Mouse (Mus musculus): ENCODE data around the gene Drg2.

DNA sequence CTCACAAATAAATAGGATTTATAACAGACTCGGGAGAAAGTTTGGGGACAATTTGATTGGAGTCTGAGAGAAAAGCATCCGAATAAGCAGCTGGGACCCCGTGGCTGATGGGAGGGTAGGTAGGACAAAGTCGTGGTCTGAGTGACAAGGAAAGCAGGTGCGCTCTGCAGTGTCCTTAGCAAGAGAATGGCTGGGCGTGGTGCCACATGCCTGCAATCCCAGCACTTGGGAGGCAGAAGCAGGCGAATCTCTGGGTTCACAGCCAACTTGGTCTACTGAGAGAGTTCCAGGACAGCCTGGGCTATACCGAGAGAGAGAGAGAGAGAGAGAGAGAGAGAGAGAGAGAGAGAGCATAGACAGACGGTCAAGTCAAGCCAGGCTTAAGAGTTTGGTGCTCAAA, 16.4 kb downstream of the Drg2 start:
- TF ChIP-seq CTCF (IDR thresholded peaks at IDR 0.05; ENCODE audit: borderline replicate concordance, control insufficient read depth, extremely low read depth, insufficient read depth, low read length, poor library complexity) = no peak
- TF ChIP-seq POLR2A (IDR thresholded peaks at IDR 0.05; ENCODE audit: control insufficient read depth, extremely low read depth, insufficient read depth, low read length, poor library complexity) = no peak
